Mouse (Mus musculus) limb, embryonic 10.5 days (tissue): ENCODE results near the gene Robo2. TPM values are rescaled to one million over a fixed set of nuclear protein-coding genes. Genes with fewer than 3 reads are reported as not detected.

Source experiments
- DNase-seq: peaks from one replicate; pipeline ENCODE4 v3.0.0-alpha.2; 2017; ENCODE audit warnings: low spot score
- H3K27ac ChIP-seq: fragments of 300-500 bp; sonication (generic); 2 replicates; pipeline ENCODE4 v1.5.1; 2016; ENCODE audit warnings: mild to moderate bottlenecking
- H3K27me3 ChIP-seq: fragments of 300-500 bp; sonication (generic); 2 replicates; pipeline ENCODE4 v1.6.1; 2016; ENCODE audit warnings: low read depth, mild to moderate bottlenecking; ENCODE audit not compliant: poor library complexity, severe bottlenecking
- H3K36me3 ChIP-seq: fragments of 300-500 bp; sonication (generic); 2 replicates; pipeline ENCODE4 v1.6.1; 2016; ENCODE audit warnings: mild to moderate bottlenecking, moderate library complexity
- H3K4me1 ChIP-seq: fragments of 300-500 bp; sonication (generic); 2 replicates; pipeline ENCODE4 v1.6.1; 2016
- H3K4me3 ChIP-seq: fragments of 300-500 bp; sonication (generic); 2 replicates; pipeline ENCODE4 v1.5.1; 2016; ENCODE audit warnings: mild to moderate bottlenecking, moderate library complexity
- H3K9me3 ChIP-seq: fragments of 300-500 bp; sonication (generic); replicated peaks from 2 replicates; pipeline ENCODE4 v1.6.1; 2016; ENCODE audit warnings: mild to moderate bottlenecking
- WGBS: fragments of 180-500 bp; shearing (Covaris S2); methylation state at CpG from one replicate; pipeline ENCODE4 v1.1.7; 2016; 5-methylcytosine and 5-hydroxymethylcytosine counted together
- polyA plus RNA-seq: library from polyadenylated mRNA; unstranded; fragments of >200 nt; fragmentation: Nextera tagmentation; extraction: Ambion mirVana; gene quantifications from 2 replicates; pipeline ENCODE4 v1.2.1, GENCODE M21; 2016

Gene Robo2
- polyA plus RNA-seq, 1 experiment from 2014 or later: 84.8 TPM

- H3K4me1 ChIP-seq: peaks cover 21% of the 10 kb centered on the region
- peaks cover 9% of the 10 kb centered on the region; the same call in 1 of the 2 replicates for H3K36me3 ChIP-seq
- H3K27me3 ChIP-seq: no peaks in the 10 kb centered on the region
- no peak overlapping the region for H3K4me3 ChIP-seq
- no peak for DNase-seq
- no peak overlapping the region for H3K27ac ChIP-seq
- no peaks in the 10 kb centered on the region for H3K9me3 ChIP-seq
Measured at GRCm38 (mm10) chr16:74227285-74227684, 184.3 kb downstream of the Robo2 start.

GRCm38 (mm10) chr16:74225423-74226272 is 186.0 kb downstream of the Robo2 start:
- H3K27ac ChIP-seq: no peak overlapping the region
- H3K36me3 ChIP-seq: peaks cover 9% of the 10 kb centered on the region; the same call in 1 of the 2 replicates
- peaks cover 24% of the 10 kb centered on the region for H3K4me1 ChIP-seq
- DNase-seq: no peak
- H3K4me3 ChIP-seq: no peak overlapping the region
- no peaks in the 10 kb centered on the region for H3K27me3 ChIP-seq
- 73% methylated on average over 7 of the region's 7 CpGs for WGBS
- no peaks in the 10 kb centered on the region for H3K9me3 ChIP-seq

GRCm38 (mm10) chr16:74222501-74222900 is 189.1 kb downstream of the Robo2 start:
- Histone ChIP-seq H3K4me1 (peaks cover 35% of the 10 kb centered on the region), H3K36me3 (peaks cover 6% of the 10 kb centered on the region; the same call in 1 of the 2 replicates), H3K9me3 (no peaks in the 10 kb centered on the region), H3K27me3 (no peaks in the 10 kb centered on the region), H3K27ac (0 out of 2 replicates have a peak overlapping the region, but pooled peaks have one; percentile 5), H3K4me3 (no peak overlapping the region)
- peak; percentile 56 for DNase-seq
- WGBS: 28% methylated on average over 5 of the region's 5 CpGs

- DNase-seq: no peak
- H3K4me3 ChIP-seq: no peak overlapping the region
- no peaks in the 10 kb centered on the region for H3K9me3 ChIP-seq
- H3K27me3 ChIP-seq: no peaks in the 10 kb centered on the region
- H3K27ac ChIP-seq: no peak overlapping the region
- H3K36me3 ChIP-seq: no peaks in the 10 kb centered on the region
- H3K4me1 ChIP-seq: peaks cover 21% of the 10 kb centered on the region
- 13% methylated on average over 1 of the region's 1 CpGs for WGBS
Measured at GRCm38 (mm10) chr16:74216879-74217415, 194.7 kb downstream of the Robo2 start.

- H3K36me3 ChIP-seq: no peaks in the 10 kb centered on the region
- peaks cover 21% of the 10 kb centered on the region for H3K4me1 ChIP-seq
- WGBS: 93% methylated on average over 13 of the region's 13 CpGs
- H3K27me3 ChIP-seq: no peaks in the 10 kb centered on the region
- H3K27ac ChIP-seq: no peak overlapping the region
- H3K4me3 ChIP-seq: no peak overlapping the region
- no peaks in the 10 kb centered on the region for H3K9me3 ChIP-seq
- no peak for DNase-seq
Measured at GRCm38 (mm10) chr16:74215791-74216190, 195.8 kb downstream of the Robo2 start.

- Histone ChIP-seq H3K27ac (no peak overlapping the region), H3K4me3 (no peak overlapping the region), H3K36me3 (no peaks in the 10 kb centered on the region), H3K27me3 (no peaks in the 10 kb centered on the region), H3K4me1 (no peaks in the 10 kb centered on the region), H3K9me3 (no peaks in the 10 kb centered on the region)
- WGBS: 85% methylated on average over 5 of the region's 5 CpGs
- DNase-seq: no peak
Measured at GRCm38 (mm10) chr16:74200705-74201104, 210.9 kb downstream of the Robo2 start.

- WGBS: 85% methylated on average over 1 of the region's 1 CpGs
- no peaks in the 10 kb centered on the region for H3K9me3 ChIP-seq
- H3K27ac ChIP-seq: no peak overlapping the region
- H3K4me3 ChIP-seq: no peak overlapping the region
- H3K36me3 ChIP-seq: no peaks in the 10 kb centered on the region
- H3K27me3 ChIP-seq: no peaks in the 10 kb centered on the region
- H3K4me1 ChIP-seq: no peaks in the 10 kb centered on the region
- no peak for DNase-seq
Measured at GRCm38 (mm10) chr16:74200024-74200703, 211.5 kb downstream of the Robo2 start.

- no peaks in the 10 kb centered on the region for H3K9me3 ChIP-seq
- H3K36me3 ChIP-seq: no peaks in the 10 kb centered on the region
- no peak for DNase-seq
- H3K27me3 ChIP-seq: no peaks in the 10 kb centered on the region
- no peaks in the 10 kb centered on the region for H3K4me1 ChIP-seq
- H3K27ac ChIP-seq: no peak overlapping the region
- H3K4me3 ChIP-seq: no peak overlapping the region
- WGBS: 90% methylated on average over 8 of the region's 8 CpGs
Measured at GRCm38 (mm10) chr16:74192979-74193554, 218.6 kb downstream of the Robo2 start.

- DNase-seq: no peak
- no peak overlapping the region for H3K27ac ChIP-seq
- no peaks in the 10 kb centered on the region for H3K9me3 ChIP-seq
- H3K36me3 ChIP-seq: no peaks in the 10 kb centered on the region
- 80% methylated on average over 2 of the region's 2 CpGs for WGBS
- H3K27me3 ChIP-seq: no peaks in the 10 kb centered on the region
- H3K4me3 ChIP-seq: no peak overlapping the region
- no peaks in the 10 kb centered on the region for H3K4me1 ChIP-seq
Measured at GRCm38 (mm10) chr16:74191621-74192020, 220.0 kb downstream of the Robo2 start.

GRCm38 (mm10) chr16:74182509-74183113 is 229.0 kb downstream of the Robo2 start:
- Histone ChIP-seq H3K4me3 (no peak overlapping the region), H3K9me3 (no peaks in the 10 kb centered on the region), H3K27me3 (no peaks in the 10 kb centered on the region), H3K27ac (no peak overlapping the region), H3K4me1 (peaks cover 8% of the 10 kb centered on the region; the same call in 1 of the 2 replicates), H3K36me3 (no peaks in the 10 kb centered on the region)
- WGBS: 78% methylated on average over 3 of the region's 3 CpGs
- no peak for DNase-seq

- Histone ChIP-seq H3K4me3 (no peak overlapping the region), H3K27ac (no peak overlapping the region), H3K27me3 (no peaks in the 10 kb centered on the region), H3K4me1 (0 out of 2 replicates have a peak, but pooled peaks cover 8% of the 10 kb centered on the region), H3K36me3 (no peaks in the 10 kb centered on the region), H3K9me3 (no peaks in the 10 kb centered on the region)
- WGBS: 91% methylated on average over 3 of the region's 3 CpGs
- DNase-seq: no peak
Measured at GRCm38 (mm10) chr16:74172673-74173072, 239.0 kb downstream of the Robo2 start.

- H3K36me3 ChIP-seq: no peaks in the 10 kb centered on the region
- no peaks in the 10 kb centered on the region for H3K27me3 ChIP-seq
- H3K4me3 ChIP-seq: no peak overlapping the region
- no peaks in the 10 kb centered on the region for H3K9me3 ChIP-seq
- no peak overlapping the region for H3K27ac ChIP-seq
- no peak for DNase-seq
- WGBS: 97% methylated on average over 4 of the region's 4 CpGs
- H3K4me1 ChIP-seq: 0 out of 2 replicates have a peak, but pooled peaks cover 8% of the 10 kb centered on the region
Measured at GRCm38 (mm10) chr16:74169642-74170041, 242.0 kb downstream of the Robo2 start.
